Mouse (Mus musculus): Measurements from ENCODE around the gene E130311K13Rik.

Gene E130311K13Rik

GRCm38 (mm10) chr3:63895786-63896185 is 33.5 kb downstream of the E130311K13Rik start:
- DNase-seq (ENCODE audit: low read depth, low spot score), result no peak

GRCm38 (mm10) chr3:63893677-63894076 is 35.6 kb downstream of the E130311K13Rik start:
- DNase-seq (ENCODE audit: low read depth, low spot score), result no peak

GRCm38 (mm10) chr3:63892154-63892553 is 37.1 kb downstream of the E130311K13Rik start:
- no peak for DNase-seq (ENCODE audit: low read depth, low spot score)

GRCm38 (mm10) chr3:63881065-63881464 is 48.2 kb downstream of the E130311K13Rik start:
- DNase-seq (ENCODE audit: low read depth, low spot score), result no peak

- no peak for DNase-seq (ENCODE audit: low read depth, low spot score)
Observed at GRCm38 (mm10) chr3:63878995-63879666, 50.1 kb downstream of the E130311K13Rik start.

GRCm38 (mm10) chr3:63872818-63873217 is 56.5 kb downstream of the E130311K13Rik start:
- DNase-seq (ENCODE audit: low read depth, low spot score), result no peak

GRCm38 (mm10) chr3:63871249-63871648 is 58.0 kb downstream of the E130311K13Rik start:
- DNase-seq (ENCODE audit: low read depth, low spot score), result no peak

- peak; percentile 19 for DNase-seq (ENCODE audit: low read depth, low spot score)
Observed at GRCm38 (mm10) chr3:63868285-63868684, 61.0 kb downstream of the E130311K13Rik start.

GRCm38 (mm10) chr3:63865069-63865468 is 64.2 kb downstream of the E130311K13Rik start:
- DNase-seq (ENCODE audit: low read depth, low spot score), result no peak

All from R1 (cell line).